Mouse (Mus musculus): ENCODE measurements at regions not wholly inside any gene's neighbourhood (a gene's known extent, or its start where the extent isn't known, plus 50 kb on each side); places are given as distances from the start of the nearest gene placed in this dataset.

DNA sequence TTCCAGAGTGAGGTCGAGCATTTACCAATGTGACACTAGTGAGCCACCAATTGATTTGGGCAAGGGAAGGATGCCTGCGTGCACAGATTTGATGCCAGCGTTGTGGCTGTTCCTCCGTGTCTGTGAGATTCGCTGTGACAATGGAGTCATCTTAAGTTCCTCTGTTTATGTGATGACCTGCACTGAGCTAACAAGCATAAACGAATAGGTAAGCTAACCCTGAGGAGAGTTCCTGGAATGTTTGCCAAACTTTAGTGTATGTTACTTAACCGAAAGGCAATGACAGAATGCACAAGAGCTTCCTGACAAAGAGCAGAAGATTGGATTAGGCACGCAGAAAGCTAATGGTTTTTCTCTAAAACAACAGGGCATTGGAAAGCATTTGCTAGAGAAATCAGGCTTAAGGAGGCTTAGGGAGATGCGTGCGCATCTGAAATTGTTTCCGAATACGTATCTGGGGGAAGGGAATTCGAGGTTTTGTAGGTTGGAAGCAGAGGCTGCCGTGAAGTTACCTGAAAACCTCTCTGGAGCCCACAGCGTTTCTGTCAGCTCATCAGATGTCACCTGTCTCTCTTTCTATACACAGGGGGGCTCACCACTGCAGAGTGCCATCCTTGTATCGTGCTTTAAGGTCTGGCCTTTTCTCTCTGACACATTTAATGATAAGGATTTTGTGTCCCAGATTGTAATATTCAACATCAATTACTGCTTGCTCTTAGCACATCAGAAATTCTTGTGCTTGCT, 191.9 kb upstream of the Dkk2 start:
- no peak for DNase-seq (ENCODE audit: extremely low read depth)
- no peak overlapping the region for H3K9ac ChIP-seq (ENCODE audit: insufficient read depth, low read depth)
- peaks cover 0 to 12% of the 10 kb centered on the region in 2 experiments; a peak in 2 of 4 replicates for H3K4me1 ChIP-seq (ENCODE audit: control insufficient read depth in 1 of 2, insufficient read depth in 2 of 2)
- no peaks in the 10 kb centered on the region for H3K36me3 ChIP-seq (replicated peaks in 1 of 2; ENCODE audit: control insufficient read depth in 1 of 2, insufficient read depth in 1 of 2, low read length in 1 of 2)
- H3K4me3 ChIP-seq (replicated peaks in 1 of 3; ENCODE audit: low read depth in 2 of 3, low read length in 2 of 3, poor library complexity in 1 of 3), result no peak overlapping the region
- no peaks in the 10 kb centered on the region for H3K79me2 ChIP-seq (replicated peaks; ENCODE audit: control insufficient read depth, extremely low read depth, insufficient read depth, poor library complexity, severe bottlenecking)
- no peak overlapping the region for H3K27ac ChIP-seq (ENCODE audit: insufficient read depth, low read depth)
- H3K4me2 ChIP-seq (ENCODE audit: insufficient read depth, low read depth, poor library complexity, severe bottlenecking), result no peak overlapping the region
- peaks cover 1% of the 10 kb centered on the region for H3K27me3 ChIP-seq (replicated peaks)
- dilution Hi-C loops (cut with MboI; ENCODE audit: extremely low pct_ligation_motif_present, extremely low pct_unique_long_range_greater_than_20kb, low sequenced_read_pairs), result no loop called here
- TF ChIP-seq PAX5 (IDR thresholded peaks at IDR 0.05; ENCODE audit: low read length), result no peak
- in situ Hi-C loops (cut with MboI; ENCODE audit: low pct_ligation_motif_present, low pct_unique_long_range_greater_than_20kb, low sequenced_read_pairs), result no loop called here
- no peaks in the 10 kb centered on the region for H3K9me3 ChIP-seq (replicated peaks; ENCODE audit: low read length)

DNA sequence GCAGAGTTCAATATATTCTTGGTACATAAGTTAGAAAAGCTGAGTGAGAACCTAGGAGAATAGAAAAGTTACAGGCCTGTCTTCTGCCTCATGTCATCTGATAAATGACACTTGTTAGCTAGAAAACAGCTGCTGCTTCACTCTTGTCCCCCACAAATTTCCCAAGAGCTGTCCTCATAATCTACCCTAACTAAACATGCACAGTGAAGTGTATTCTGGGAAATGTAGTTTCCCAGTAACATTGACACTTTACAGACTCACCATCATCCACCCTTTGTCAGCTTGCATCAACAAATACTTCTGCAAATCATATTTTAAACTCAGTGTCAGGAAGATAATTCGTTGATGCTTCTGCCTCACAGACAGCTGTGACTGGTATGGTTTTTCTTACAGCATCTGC, 190.0 kb upstream of the Dkk2 start:
- no peaks in the 10 kb centered on the region for H3K9me3 ChIP-seq (replicated peaks; ENCODE audit: low read length)
- no peak overlapping the region for H3K4me3 ChIP-seq (replicated peaks in 1 of 3; ENCODE audit: low read depth in 2 of 3, low read length in 2 of 3, poor library complexity in 1 of 3)
- in situ Hi-C loops (cut with MboI; ENCODE audit: low pct_ligation_motif_present, low pct_unique_long_range_greater_than_20kb, low sequenced_read_pairs), result no loop called here
- no peak for DNase-seq (ENCODE audit: extremely low read depth)
- no peak overlapping the region for H3K27ac ChIP-seq (ENCODE audit: insufficient read depth, low read depth)
- H3K36me3 ChIP-seq (replicated peaks in 1 of 2; ENCODE audit: control insufficient read depth in 1 of 2, insufficient read depth in 1 of 2, low read length in 1 of 2), result no peaks in the 10 kb centered on the region
- dilution Hi-C loops (cut with MboI; ENCODE audit: extremely low pct_ligation_motif_present, extremely low pct_unique_long_range_greater_than_20kb, low sequenced_read_pairs), result no loop called here
- H3K79me2 ChIP-seq (replicated peaks; ENCODE audit: control insufficient read depth, extremely low read depth, insufficient read depth, poor library complexity, severe bottlenecking), result no peaks in the 10 kb centered on the region
- TF ChIP-seq HCFC1 (IDR thresholded peaks at IDR 0.05; ENCODE audit: low read depth, low read length) (peak; percentile 69), UBTF (IDR thresholded peaks at IDR 0.05; ENCODE audit: low read depth, low read length) (no peak), MAZ (IDR thresholded peaks at IDR 0.05; ENCODE audit: low read depth, low read length) (no peak), RAD21 (IDR thresholded peaks at IDR 0.05; ENCODE audit: low read depth, low read length) (no peak), CTCF (conservative IDR thresholded peaks at IDR 0.05 in 1 of 2, IDR thresholded peaks at IDR 0.05 in 1 of 2; ENCODE audit: low read depth in 2 of 2, low read length in 2 of 2) (no peak)
- H3K9ac ChIP-seq (ENCODE audit: insufficient read depth, low read depth), result no peak overlapping the region
- peaks cover 0 to 12% of the 10 kb centered on the region in 2 experiments; a peak in 2 of 4 replicates for H3K4me1 ChIP-seq (ENCODE audit: control insufficient read depth in 1 of 2, insufficient read depth in 2 of 2)
- H3K27me3 ChIP-seq (replicated peaks), result peaks cover 1% of the 10 kb centered on the region
- H3K4me2 ChIP-seq (ENCODE audit: insufficient read depth, low read depth, poor library complexity, severe bottlenecking), result no peak overlapping the region

DNA sequence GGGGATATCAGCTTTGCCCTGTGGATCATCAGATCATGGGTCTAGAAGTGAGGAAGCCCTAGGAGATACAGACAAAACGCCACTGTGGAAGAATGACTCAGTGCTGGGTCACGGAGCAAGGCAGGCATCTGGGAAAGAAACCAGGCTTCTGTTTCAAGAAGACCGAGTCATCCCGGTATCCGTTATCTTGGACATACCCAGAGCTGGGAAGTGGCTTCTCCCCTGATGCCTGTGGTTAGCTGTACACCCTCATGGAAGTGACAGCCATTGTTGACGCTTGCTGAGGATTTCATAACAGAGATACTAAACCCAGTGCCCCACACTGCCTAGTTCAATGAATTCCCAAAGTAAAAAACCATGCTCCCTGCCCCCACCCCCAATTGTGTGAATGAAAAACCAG, 171.6 kb upstream of the Dkk2 start:
- Histone ChIP-seq H3K27me3 (replicated peaks) (no peaks in the 10 kb centered on the region), H3K9me3 (replicated peaks; ENCODE audit: low read length) (no peaks in the 10 kb centered on the region), H3K4me1 (ENCODE audit: control insufficient read depth in 1 of 2, insufficient read depth in 2 of 2) (peaks cover 0 to 13% of the 10 kb centered on the region in 2 experiments; a peak in 2 of 4 replicates), H3K4me3 (replicated peaks in 1 of 3; ENCODE audit: low read depth in 2 of 3, low read length in 2 of 3, poor library complexity in 1 of 3) (no peak overlapping the region), H3K36me3 (replicated peaks in 1 of 2; ENCODE audit: control insufficient read depth in 1 of 2, insufficient read depth in 1 of 2, low read length in 1 of 2) (no peaks in the 10 kb centered on the region), H3K4me2 (ENCODE audit: insufficient read depth, low read depth, poor library complexity, severe bottlenecking) (no peak overlapping the region), H3K79me2 (replicated peaks; ENCODE audit: control insufficient read depth, extremely low read depth, insufficient read depth, poor library complexity, severe bottlenecking) (no peaks in the 10 kb centered on the region), H3K9ac (ENCODE audit: insufficient read depth, low read depth) (no peak overlapping the region), H3K27ac (ENCODE audit: insufficient read depth, low read depth) (no peak overlapping the region)
- in situ Hi-C loops (cut with MboI; ENCODE audit: low pct_ligation_motif_present, low pct_unique_long_range_greater_than_20kb, low sequenced_read_pairs), result no loop called here
- no peak for TF ChIP-seq MAX (IDR thresholded peaks at IDR 0.05; ENCODE audit: low read length)
- no peak for TF ChIP-seq ZC3H11A (IDR thresholded peaks at IDR 0.05; ENCODE audit: low read depth, low read length)
- TF ChIP-seq ZKSCAN1 (IDR thresholded peaks at IDR 0.05; ENCODE audit: borderline replicate concordance, low read depth, low read length), result no peak
- TF ChIP-seq MYC (IDR thresholded peaks at IDR 0.05; ENCODE audit: low read depth, low read length), result no peak
- TF ChIP-seq CTCF (conservative IDR thresholded peaks at IDR 0.05 in 1 of 2, IDR thresholded peaks at IDR 0.05 in 1 of 2; ENCODE audit: low read depth in 2 of 2, low read length in 2 of 2), result no peak
- no peak for TF ChIP-seq USF1 (IDR thresholded peaks at IDR 0.05; ENCODE audit: low read depth, low read length)
- no peak for TF ChIP-seq CHD2 (IDR thresholded peaks at IDR 0.05; ENCODE audit: low read length)
- no peak for TF ChIP-seq MAFK (IDR thresholded peaks at IDR 0.05; ENCODE audit: insufficient replicate concordance, low read length)
- TF ChIP-seq UBTF (IDR thresholded peaks at IDR 0.05; ENCODE audit: low read depth, low read length), result no peak
- no peak for TF ChIP-seq ETS1 (conservative IDR thresholded peaks at IDR 0.05; ENCODE audit: low read depth, low read length)
- TF ChIP-seq ZMIZ1 (IDR thresholded peaks at IDR 0.05; ENCODE audit: low read depth, low read length), result no peak
- TF ChIP-seq HCFC1 (IDR thresholded peaks at IDR 0.05; ENCODE audit: low read depth, low read length), result no peak
- TF ChIP-seq MXI1 (IDR thresholded peaks at IDR 0.05; ENCODE audit: low read depth, low read length), result no peak
- TF ChIP-seq POLR2A (IDR thresholded peaks at IDR 0.05; ENCODE audit: low read depth, low read length), result no peak
- TF ChIP-seq USF2 (conservative IDR thresholded peaks at IDR 0.05; ENCODE audit: low read depth, low read length), result no peak
- TF ChIP-seq SMC3 (IDR thresholded peaks at IDR 0.05; ENCODE audit: low read depth, low read length), result no peak
- TF ChIP-seq ELF1 (IDR thresholded peaks at IDR 0.05; ENCODE audit: low read depth, low read length), result no peak
- no peak for TF ChIP-seq ZNF384 (IDR thresholded peaks at IDR 0.05; ENCODE audit: low read depth, low read length)
- no peak for TF ChIP-seq E2F4 (IDR thresholded peaks at IDR 0.05; ENCODE audit: insufficient replicate concordance, low read depth, low read length)
- no peak for TF ChIP-seq NELFE (IDR thresholded peaks at IDR 0.05; ENCODE audit: low read depth, low read length)
- dilution Hi-C loops (cut with MboI; ENCODE audit: extremely low pct_ligation_motif_present, extremely low pct_unique_long_range_greater_than_20kb, low sequenced_read_pairs), result no loop called here
- no peak for DNase-seq (ENCODE audit: extremely low read depth)
